ENCODE assay signal across 28 mouse cellular contexts in genomic region chr1:51633795-51634194, GRCm38 (mm10).
DNase-seq lines count a peak whose midpoint lies in the region; ATAC-seq and TF ChIP-seq lines count a peak whose summit lies in the region.
"Had no signal": no experiment of that assay in that cellular context is flagged by ENCODE, and none has a peak within 500 bp of the region (broad histone marks: within the 10 kb centered on the region; RNA-seq: fewer than 3 reads in every experiment).

No protein-coding gene starts in this region.

- peaks cover 10% of the 10 kb centered on the region; the same call in 1 of the 2 replicates for H3K4me1 ChIP-seq in heart, embryonic 10.5 days
- peaks cover 12% of the 10 kb centered on the region for H3K4me1 ChIP-seq in forebrain, embryonic 14.5 days (ENCODE audit: control insufficient read depth, insufficient read depth, low read length)
- no peaks in the 10 kb centered on the region for H3K4me1 ChIP-seq in forebrain, postnatal 0 days (ENCODE audit: insufficient read depth)
- H3K4me1 ChIP-seq: intestine, embryonic 15.5 days had no signal

- WGBS in heart, embryonic 10.5 days: 80% methylated on average over 5 of the region's 5 CpGs
- 38% methylated on average over 5 of the region's 5 CpGs for WGBS in forebrain, embryonic 14.5 days
- WGBS in forebrain, postnatal 0 days: 29% methylated on average over 5 of the region's 5 CpGs

- no peaks in the 10 kb centered on the region for H3K27me3 ChIP-seq in heart, embryonic 10.5 days (ENCODE audit: insufficient read depth, poor library complexity, severe bottlenecking)
- no peaks in the 10 kb centered on the region for H3K27me3 ChIP-seq in forebrain, embryonic 14.5 days (replicated peaks; ENCODE audit: control insufficient read depth, insufficient read depth, low read length)
- no peaks in the 10 kb centered on the region for H3K27me3 ChIP-seq in forebrain, postnatal 0 days (ENCODE audit: insufficient read depth, low read length)
- H3K27me3 ChIP-seq: CH12.LX; heart, embryonic 12.5 days; heart, embryonic 15.5 days; hindbrain, embryonic 13.5 days; intestine, embryonic 15.5 days had no signal

- TF ChIP-seq CTCF in forebrain, postnatal 0 days (IDR thresholded peaks at IDR 0.05; ENCODE audit: low read depth): no peak

- no peaks in the 10 kb centered on the region for H3K9me3 ChIP-seq in heart, embryonic 10.5 days
- no peaks in the 10 kb centered on the region for H3K9me3 ChIP-seq in forebrain, embryonic 14.5 days (replicated peaks; ENCODE audit: control insufficient read depth, low read length)
- no peaks in the 10 kb centered on the region for H3K9me3 ChIP-seq in forebrain, postnatal 0 days (ENCODE audit: low read length)
- H3K9me3 ChIP-seq: G1E; heart, embryonic 12.5 days; heart, embryonic 15.5 days; hindbrain, embryonic 10.5 days; hindbrain, embryonic 13.5 days; intestine, embryonic 15.5 days had no signal

- DNase-seq in heart, adult 11 months: peak; percentile 2
- no peak for DNase-seq in heart, embryonic 10.5 days (ENCODE audit: low spot score)
- peak; percentile 52 for DNase-seq in forebrain, embryonic 14.5 days (ENCODE audit: low spot score)
- no peak for DNase-seq in forebrain, postnatal 0 days
- DNase-seq in embryo, embryonic 11 days: no peak
- DNase-seq: adrenal gland, postnatal 10 days; adrenal gland, postnatal 36 days; B cell, adult 2 months; cerebellum, adult 11 months; cerebellum, adult 2 months; cerebellum, adult 9-11 months; cerebellum, postnatal 36 days; gastrocnemius, postnatal 10 days; gastrocnemius, postnatal 36 days; heart, postnatal 10 days; heart, postnatal 36 days; kidney, adult 11 months; kidney, adult 8-10 months had no signal

- no peak overlapping the region for H3K4me2 ChIP-seq in forebrain, embryonic 14.5 days (ENCODE audit: low read length)
- H3K4me2 ChIP-seq in forebrain, postnatal 0 days (ENCODE audit: low read depth): no peak overlapping the region
- H3K4me2 ChIP-seq: heart, embryonic 12.5 days; heart, embryonic 15.5 days; hindbrain, embryonic 13.5 days; intestine, embryonic 15.5 days had no signal

- ATAC-seq in forebrain, embryonic 14.5 days: peak; percentile 63
- ATAC-seq in forebrain, postnatal 0 days: 0 out of 2 replicates have a peak, but pooled peaks have one; percentile 32
- no peak for ATAC-seq in erythroblast, adult 5-6 weeks (replicated peaks; ENCODE audit: low FRiP score, poor library complexity, severe bottlenecking)
- ATAC-seq: hindbrain, embryonic 16.5 days; intestine, embryonic 15.5 days; Patski had no signal

- H3K27ac ChIP-seq in heart, embryonic 10.5 days: no peak overlapping the region
- no peak overlapping the region for H3K27ac ChIP-seq in forebrain, embryonic 14.5 days (ENCODE audit: low read depth, low read length)
- H3K27ac ChIP-seq in forebrain, postnatal 0 days (ENCODE audit: low read depth, low read length): no peak overlapping the region
- H3K27ac ChIP-seq: heart, embryonic 15.5 days; hindbrain, embryonic 10.5 days; hindbrain, embryonic 13.5 days; intestine, embryonic 15.5 days had no signal

- H3K4me3 ChIP-seq in heart, embryonic 10.5 days: no peak overlapping the region
- H3K4me3 ChIP-seq in forebrain, embryonic 14.5 days (ENCODE audit: low read depth, low read length): no peak overlapping the region
- H3K4me3 ChIP-seq in forebrain, postnatal 0 days (ENCODE audit: low read depth, low read length): no peak overlapping the region
- H3K4me3 ChIP-seq: heart, embryonic 12.5 days; heart, embryonic 15.5 days; hindbrain, embryonic 10.5 days; hindbrain, embryonic 13.5 days; intestine, embryonic 15.5 days had no signal

- H3K36me3 ChIP-seq in heart, embryonic 10.5 days: no peaks in the 10 kb centered on the region
- H3K36me3 ChIP-seq in forebrain, embryonic 14.5 days (ENCODE audit: control insufficient read depth, insufficient read depth, low read length): no peaks in the 10 kb centered on the region
- no peaks in the 10 kb centered on the region for H3K36me3 ChIP-seq in forebrain, postnatal 0 days (ENCODE audit: insufficient read depth)
- H3K36me3 ChIP-seq: G1E; heart, embryonic 12.5 days; heart, embryonic 15.5 days; hindbrain, embryonic 10.5 days; hindbrain, embryonic 13.5 days; intestine, embryonic 15.5 days had no signal

- no peak overlapping the region for H3K9ac ChIP-seq in forebrain, embryonic 14.5 days (ENCODE audit: low read length)
- H3K9ac ChIP-seq in forebrain, postnatal 0 days: no peak overlapping the region
- H3K9ac ChIP-seq: heart, embryonic 12.5 days; heart, embryonic 15.5 days; hindbrain, embryonic 13.5 days; intestine, embryonic 15.5 days had no signal

Comparison
In these comparisons a context has a peak if more than half of its experiments do, and no peak if none do; other contexts are left out.
1. DNase-seq: peak in heart, adult 11 months (single experiment) and forebrain, embryonic 14.5 days (single experiment); none in heart, embryonic 10.5 days (single experiment), forebrain, postnatal 0 days (single experiment) and embryo, embryonic 11 days (single experiment).